Mouse (Mus musculus) frontal cortex, adult 2 months (tissue): ENCODE measurements around the gene Bmp6. TPM values are rescaled to one million over a fixed set of nuclear protein-coding genes. Genes with fewer than 3 reads are reported as not detected.

ENCODE experiments used
- DNase-seq, 2 experiments: peaks; one replicate each; pipeline ENCODE4 v3.0.0; 2022; ENCODE audit warnings: low spot score in 1 of 2; ENCODE audit errors: extremely low spot score in 1 of 2
- polyA plus RNA-seq: library from polyadenylated mRNA; depleted of rRNA; stranded (reverse); fragments of >200 nt; gene quantifications from 2 replicates; pipeline ENCODE4 v1.2.3, GENCODE M21; 2012

Bmp6 gene
- polyA plus RNA-seq, 1 experiment: 13.6 TPM

- no peak for DNase-seq
Observed at GRCm38 (mm10) chr13:38353420-38354255, 8.7 kb downstream of the Bmp6 start.

GRCm38 (mm10) chr13:38354284-38354683 lies 9.4 kb downstream of the Bmp6 start:
- no peak for DNase-seq

GRCm38 (mm10) chr13:38359045-38359444 lies 14.1 kb downstream of the Bmp6 start:
- no peak for DNase-seq

GRCm38 (mm10) chr13:38362751-38363150 lies 17.8 kb downstream of the Bmp6 start:
- DNase-seq: no peak

- DNase-seq: no peak
Observed at GRCm38 (mm10) chr13:38363869-38364268, 19.0 kb downstream of the Bmp6 start.

GRCm38 (mm10) chr13:38369624-38370023 lies 24.7 kb downstream of the Bmp6 start:
- no peak for DNase-seq

GRCm38 (mm10) chr13:38376071-38376470 lies 31.2 kb downstream of the Bmp6 start:
- no peak for DNase-seq

- DNase-seq: no peak
Observed at GRCm38 (mm10) chr13:38377355-38377754, 32.4 kb downstream of the Bmp6 start.

- DNase-seq: peak; percentile 15 to 53
Observed at GRCm38 (mm10) chr13:38379806-38380205, 34.9 kb downstream of the Bmp6 start.

- no peak for DNase-seq
Observed at GRCm38 (mm10) chr13:38386035-38386559, 41.2 kb downstream of the Bmp6 start.

GRCm38 (mm10) chr13:38387453-38388040 lies 42.6 kb downstream of the Bmp6 start:
- DNase-seq: no peak

- DNase-seq: no peak
Observed at GRCm38 (mm10) chr13:38393444-38393843, 48.5 kb downstream of the Bmp6 start.

GRCm38 (mm10) chr13:38395026-38395425 lies 50.1 kb downstream of the Bmp6 start:
- DNase-seq: no peak

GRCm38 (mm10) chr13:38397007-38397545 lies 52.2 kb downstream of the Bmp6 start:
- no peak for DNase-seq

- DNase-seq: no peak
Observed at GRCm38 (mm10) chr13:38398658-38399057, 53.8 kb downstream of the Bmp6 start.

- no peak for DNase-seq
Observed at GRCm38 (mm10) chr13:38400662-38401061, 55.8 kb downstream of the Bmp6 start.

GRCm38 (mm10) chr13:38407611-38408315 lies 62.9 kb downstream of the Bmp6 start:
- DNase-seq: peak in 1 of 2 experiments; percentile 15

GRCm38 (mm10) chr13:38408636-38409035 lies 63.7 kb downstream of the Bmp6 start:
- DNase-seq: no peak

GRCm38 (mm10) chr13:38410322-38410865 lies 65.5 kb downstream of the Bmp6 start:
- DNase-seq: peak; percentile 56 to 84

GRCm38 (mm10) chr13:38419781-38420180 lies 74.9 kb downstream of the Bmp6 start:
- DNase-seq: no peak

GRCm38 (mm10) chr13:38422491-38422890 lies 77.6 kb downstream of the Bmp6 start:
- DNase-seq: no peak
